Mouse (Mus musculus): ENCODE measurements around the gene Tns1. TPM values are rescaled to one million over a fixed set of nuclear protein-coding genes. Genes with fewer than 3 reads are reported as not detected.

Gene Tns1
- polyA plus RNA-seq, 1 experiment: 35.5 TPM

DNA sequence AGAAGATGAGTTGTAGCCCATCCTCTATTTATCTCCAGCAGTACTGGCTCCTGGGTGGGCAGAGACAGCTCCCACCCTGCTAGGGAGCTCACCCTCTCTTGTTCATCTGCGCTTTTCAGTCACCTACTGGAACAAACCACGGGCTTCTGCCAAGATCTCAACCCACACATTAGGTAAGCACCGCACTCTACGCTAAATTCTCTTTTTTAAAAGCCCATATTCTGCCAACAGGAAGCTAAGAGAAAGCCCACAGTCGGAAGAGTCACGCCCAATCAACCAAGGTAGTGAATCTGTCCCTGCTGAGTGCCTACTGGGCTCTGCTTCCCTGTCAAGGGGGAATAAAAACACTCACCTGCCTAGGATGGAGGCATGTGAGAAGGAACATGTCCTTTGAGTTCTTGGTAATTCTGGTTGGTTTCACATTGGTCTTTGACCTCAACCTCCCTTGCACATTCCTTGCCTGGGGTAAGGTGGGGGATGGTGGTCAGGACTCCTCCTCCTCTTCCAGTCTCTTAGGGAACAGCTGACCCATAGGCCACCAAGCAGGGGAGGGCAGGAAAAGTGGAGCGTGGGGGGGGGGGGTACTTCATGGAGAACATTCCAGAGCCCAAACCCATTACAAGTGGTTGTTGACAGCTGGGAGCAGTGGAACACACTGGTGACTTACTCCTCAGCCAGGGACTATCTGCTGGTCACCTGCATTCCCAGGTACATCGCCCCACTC lies 193.7 kb downstream of the Tns1 start:
- no peak for TF ChIP-seq CTCF (IDR thresholded peaks at IDR 0.05; ENCODE audit: low read depth, low read length)
- no peak for TF ChIP-seq POLR2A (IDR thresholded peaks at IDR 0.05; ENCODE audit: borderline replicate concordance, low read depth, low read length)
- no peak overlapping the region for H3K4me3 ChIP-seq (ENCODE audit: insufficient read depth, low read length)
- peaks cover 3% of the 10 kb centered on the region; the same call in 1 of the 2 replicates for H3K4me1 ChIP-seq (ENCODE audit: control insufficient read depth, insufficient read depth, low read length)
- H3K27ac ChIP-seq (ENCODE audit: insufficient read depth, low read depth, low read length): no peak overlapping the region

DNA sequence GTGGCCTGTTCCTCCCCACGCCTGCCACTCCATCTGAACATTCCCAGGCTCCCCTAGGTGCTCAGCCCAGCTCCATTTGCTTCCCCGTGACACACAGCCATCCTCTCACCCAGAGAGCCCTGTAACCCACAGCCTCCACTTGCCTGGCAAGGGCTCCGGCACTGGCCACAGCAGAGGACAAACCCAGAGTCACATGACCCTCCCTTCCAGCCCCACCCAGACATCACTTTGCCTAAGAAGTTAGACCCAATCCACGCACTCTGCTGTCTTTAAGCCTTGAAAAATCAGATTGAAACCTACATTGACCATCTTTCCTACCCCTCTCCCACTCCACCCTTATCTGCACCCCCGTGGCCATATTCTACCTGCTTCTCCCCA lies 194.3 kb downstream of the Tns1 start:
- no peak for TF ChIP-seq POLR2A (IDR thresholded peaks at IDR 0.05; ENCODE audit: borderline replicate concordance, low read depth, low read length)
- no peak for TF ChIP-seq CTCF (IDR thresholded peaks at IDR 0.05; ENCODE audit: low read depth, low read length)
- no peak overlapping the region for H3K27ac ChIP-seq (ENCODE audit: insufficient read depth, low read depth, low read length)
- H3K4me3 ChIP-seq (ENCODE audit: insufficient read depth, low read length): no peak overlapping the region
- peaks cover 3% of the 10 kb centered on the region; the same call in 1 of the 2 replicates for H3K4me1 ChIP-seq (ENCODE audit: control insufficient read depth, insufficient read depth, low read length)

DNA sequence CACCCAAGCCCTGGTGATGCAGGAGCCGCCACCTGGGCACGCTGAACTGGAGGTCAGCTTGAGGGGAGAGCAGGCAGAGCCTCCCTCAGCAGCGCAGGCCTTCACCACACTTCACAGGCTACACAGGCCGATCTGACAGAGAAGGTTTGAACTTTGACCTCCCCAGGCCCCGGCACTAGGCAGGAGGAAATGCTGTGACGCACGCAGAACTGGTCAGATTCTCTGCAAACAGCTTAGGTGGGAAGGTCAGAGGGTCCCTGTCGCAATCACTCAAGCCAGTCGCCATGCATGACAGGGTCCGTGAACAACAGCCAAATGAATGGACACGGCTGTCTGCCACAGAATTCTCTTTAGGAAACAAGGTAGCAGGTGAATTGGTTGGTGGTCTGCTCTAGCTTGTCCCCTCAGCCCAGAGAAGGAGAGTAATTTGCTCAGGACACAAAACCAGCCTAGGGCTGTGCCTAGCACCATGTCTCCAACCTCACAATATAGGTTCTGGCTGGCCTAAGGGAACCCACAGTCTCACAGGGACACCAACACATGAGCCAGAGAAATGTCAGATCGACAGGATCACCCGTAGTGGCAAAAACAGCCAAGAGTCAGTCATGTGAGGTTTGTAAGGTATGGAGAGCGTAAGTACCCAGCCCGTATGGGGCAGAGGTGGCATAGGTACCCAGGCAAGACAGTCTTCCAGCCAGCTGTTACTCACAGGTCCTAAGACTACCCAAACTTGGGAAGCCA lies 194.9 kb downstream of the Tns1 start:
- H3K4me3 ChIP-seq (ENCODE audit: insufficient read depth, low read length): no peak overlapping the region
- peaks cover 3% of the 10 kb centered on the region; the same call in 1 of the 2 replicates for H3K4me1 ChIP-seq (ENCODE audit: control insufficient read depth, insufficient read depth, low read length)
- TF ChIP-seq CTCF (IDR thresholded peaks at IDR 0.05; ENCODE audit: low read depth, low read length) (no peak), POLR2A (IDR thresholded peaks at IDR 0.05; ENCODE audit: borderline replicate concordance, low read depth, low read length) (no peak)
- no peak overlapping the region for H3K27ac ChIP-seq (ENCODE audit: insufficient read depth, low read depth, low read length)

DNA sequence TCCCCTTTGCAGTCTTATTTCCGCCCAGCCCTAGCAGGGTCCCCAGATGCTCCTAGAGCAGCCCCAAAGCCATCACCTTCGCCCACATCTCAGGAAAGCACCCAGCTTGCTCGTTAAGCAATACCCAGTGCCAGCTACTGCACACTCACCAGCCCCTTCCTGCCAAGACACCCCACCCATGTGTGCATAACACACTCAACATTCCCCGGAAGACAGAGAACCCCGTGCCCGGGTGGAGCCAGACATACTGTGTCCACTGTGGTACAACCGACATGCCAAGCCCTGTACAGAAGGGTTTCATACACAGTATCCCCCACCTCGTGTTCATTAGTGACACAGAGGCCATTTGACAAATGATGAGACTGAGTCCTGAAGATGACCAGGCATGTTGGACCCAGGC lies 195.9 kb downstream of the Tns1 start:
- TF ChIP-seq CTCF (IDR thresholded peaks at IDR 0.05; ENCODE audit: low read depth, low read length) (no peak), POLR2A (IDR thresholded peaks at IDR 0.05; ENCODE audit: borderline replicate concordance, low read depth, low read length) (no peak)
- Histone ChIP-seq H3K4me3 (ENCODE audit: insufficient read depth, low read length) (no peak overlapping the region), H3K27ac (ENCODE audit: insufficient read depth, low read depth, low read length) (no peak overlapping the region), H3K4me1 (ENCODE audit: control insufficient read depth, insufficient read depth, low read length) (peaks cover 7% of the 10 kb centered on the region)

DNA sequence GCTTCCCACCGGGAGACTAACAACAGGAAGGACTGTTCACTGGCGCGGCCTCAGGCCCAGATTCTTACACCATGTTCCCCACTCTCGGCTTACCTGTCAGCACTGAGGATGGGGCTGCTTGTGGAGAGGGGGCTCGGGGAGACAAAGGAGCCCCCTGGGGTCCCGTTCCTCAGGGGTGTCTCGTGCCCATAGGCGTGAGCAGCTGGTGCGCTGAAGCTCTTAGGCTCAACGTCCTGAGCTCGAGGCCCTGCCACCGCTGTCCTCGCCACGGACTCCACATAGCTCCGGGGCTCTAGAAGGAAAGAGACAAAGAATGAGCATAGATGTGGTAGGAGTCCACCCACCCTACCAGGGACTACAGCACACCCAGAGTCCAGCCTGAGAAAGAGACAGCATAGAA lies 196.4 kb downstream of the Tns1 start:
- peaks cover 12% of the 10 kb centered on the region for H3K4me1 ChIP-seq (ENCODE audit: control insufficient read depth, insufficient read depth, low read length)
- H3K27ac ChIP-seq (ENCODE audit: insufficient read depth, low read depth, low read length): no peak overlapping the region
- TF ChIP-seq CTCF (IDR thresholded peaks at IDR 0.05; ENCODE audit: low read depth, low read length): no peak
- TF ChIP-seq POLR2A (IDR thresholded peaks at IDR 0.05; ENCODE audit: borderline replicate concordance, low read depth, low read length): no peak
- no peak overlapping the region for H3K4me3 ChIP-seq (ENCODE audit: insufficient read depth, low read length)

DNA sequence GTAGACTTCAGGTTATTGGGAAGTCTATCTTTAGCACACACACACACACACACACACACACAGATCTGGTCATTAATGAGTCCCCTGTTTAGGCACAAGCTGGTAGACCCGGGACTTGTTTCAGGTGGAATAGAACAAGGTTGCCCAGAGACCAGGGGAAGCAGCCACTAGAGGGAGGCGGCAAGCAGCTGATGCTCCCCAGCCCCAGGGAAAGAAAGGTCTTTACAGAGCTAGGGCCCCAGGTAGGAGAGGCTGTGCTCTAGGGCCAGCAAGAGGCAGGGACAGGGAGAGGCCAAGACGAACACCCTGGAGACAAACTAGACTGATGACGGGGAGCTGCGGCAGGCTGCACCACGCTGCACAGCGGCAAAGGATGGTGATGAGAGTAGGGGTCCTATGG lies 198.0 kb downstream of the Tns1 start:
- TF ChIP-seq CTCF (IDR thresholded peaks at IDR 0.05; ENCODE audit: low read depth, low read length) (no peak), POLR2A (IDR thresholded peaks at IDR 0.05; ENCODE audit: borderline replicate concordance, low read depth, low read length) (no peak)
- no peak overlapping the region for H3K27ac ChIP-seq (ENCODE audit: insufficient read depth, low read depth, low read length)
- H3K4me1 ChIP-seq (ENCODE audit: control insufficient read depth, insufficient read depth, low read length): peaks cover 16% of the 10 kb centered on the region
- no peak overlapping the region for H3K4me3 ChIP-seq (ENCODE audit: insufficient read depth, low read length)

DNA sequence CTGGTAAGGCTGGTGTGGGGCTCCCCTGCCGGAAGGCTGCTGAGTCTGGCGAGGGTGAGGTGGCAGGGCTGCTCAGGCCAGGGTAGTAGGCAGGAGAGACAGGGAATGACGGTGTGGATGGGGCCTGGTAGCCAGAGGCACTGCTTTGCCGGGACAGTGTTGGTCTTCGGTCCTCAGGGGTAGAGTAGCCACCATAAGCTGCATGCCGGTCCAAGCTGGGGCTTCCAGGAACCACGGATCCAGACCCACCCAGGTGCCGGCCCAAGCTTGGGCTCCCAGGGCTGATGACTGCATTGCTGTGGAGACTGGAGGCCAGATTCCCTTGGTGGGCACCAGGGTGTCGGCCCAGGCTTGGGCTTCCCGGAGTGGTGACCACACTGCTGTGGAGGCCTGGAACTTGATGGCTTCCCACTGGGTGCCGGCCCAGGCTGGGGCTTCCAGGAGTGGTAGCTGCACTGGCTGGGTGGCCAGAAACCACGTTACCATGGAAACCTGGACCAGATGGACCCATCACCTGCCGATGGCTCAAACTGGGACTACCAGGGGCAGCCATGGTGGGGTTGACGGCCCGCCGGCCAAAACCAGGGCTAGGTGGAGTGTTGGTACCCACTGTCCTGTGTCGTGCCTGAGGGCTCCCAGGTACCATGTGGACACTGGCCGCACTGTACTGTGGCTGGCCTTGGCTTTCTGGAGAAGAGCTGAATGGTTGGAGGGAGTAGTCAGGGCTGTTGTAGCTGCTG lies 199.2 kb downstream of the Tns1 start:
- H3K4me1 ChIP-seq (ENCODE audit: control insufficient read depth, insufficient read depth, low read length): peaks cover 16% of the 10 kb centered on the region
- no peak overlapping the region for H3K27ac ChIP-seq (ENCODE audit: insufficient read depth, low read depth, low read length)
- no peak for TF ChIP-seq CTCF (IDR thresholded peaks at IDR 0.05; ENCODE audit: low read depth, low read length)
- no peak for TF ChIP-seq POLR2A (IDR thresholded peaks at IDR 0.05; ENCODE audit: borderline replicate concordance, low read depth, low read length)
- no peak overlapping the region for H3K4me3 ChIP-seq (ENCODE audit: insufficient read depth, low read length)

DNA sequence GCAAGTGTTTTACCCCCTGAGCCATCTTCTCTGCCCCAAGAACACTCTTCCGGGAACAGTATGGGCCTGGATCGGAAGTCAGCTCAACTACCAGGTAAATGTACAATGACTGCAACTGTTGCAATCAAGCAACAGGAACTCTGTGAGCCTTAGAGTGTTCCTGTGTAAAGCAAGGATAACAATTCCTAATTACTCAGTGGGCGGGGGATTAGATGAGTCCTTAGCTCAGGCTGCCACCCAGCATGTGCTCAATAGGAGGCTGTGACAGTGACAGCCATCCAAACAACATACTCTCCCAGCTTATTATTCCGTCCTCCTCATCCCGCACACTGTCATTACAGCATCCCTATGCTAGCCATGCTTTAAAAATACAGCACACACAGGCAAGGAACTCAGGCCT lies 200.0 kb downstream of the Tns1 start:
- H3K4me1 ChIP-seq (ENCODE audit: control insufficient read depth, insufficient read depth, low read length): peaks cover 16% of the 10 kb centered on the region
- no peak overlapping the region for H3K27ac ChIP-seq (ENCODE audit: insufficient read depth, low read depth, low read length)
- H3K4me3 ChIP-seq (ENCODE audit: insufficient read depth, low read length): no peak overlapping the region
- TF ChIP-seq CTCF (IDR thresholded peaks at IDR 0.05; ENCODE audit: low read depth, low read length) (no peak), POLR2A (IDR thresholded peaks at IDR 0.05; ENCODE audit: borderline replicate concordance, low read depth, low read length) (no peak)

DNA sequence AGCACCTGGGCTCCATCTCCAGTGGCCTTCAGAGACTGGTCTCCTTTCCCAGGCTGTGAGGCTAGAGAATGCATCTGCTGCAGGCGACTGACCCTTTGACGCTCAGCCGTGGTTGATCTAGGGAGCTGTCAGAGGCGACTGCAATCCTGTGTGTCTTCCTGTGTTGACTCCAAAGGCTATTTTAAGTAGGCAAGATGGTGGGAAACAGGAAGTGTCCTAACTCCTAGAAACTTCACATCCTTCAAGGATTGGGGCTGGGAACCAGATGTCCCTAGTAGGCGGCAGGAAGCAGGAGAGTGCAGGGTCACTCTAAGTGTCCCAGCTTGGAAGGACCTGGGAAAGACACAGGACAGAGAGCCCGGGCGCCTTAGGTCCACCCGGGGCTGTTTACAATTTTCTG lies 201.1 kb downstream of the Tns1 start:
- TF ChIP-seq CTCF (IDR thresholded peaks at IDR 0.05; ENCODE audit: low read depth, low read length): no peak
- no peak for TF ChIP-seq POLR2A (IDR thresholded peaks at IDR 0.05; ENCODE audit: borderline replicate concordance, low read depth, low read length)
- Histone ChIP-seq H3K4me3 (ENCODE audit: insufficient read depth, low read length) (no peak overlapping the region), H3K4me1 (ENCODE audit: control insufficient read depth, insufficient read depth, low read length) (peaks cover 16% of the 10 kb centered on the region), H3K27ac (ENCODE audit: insufficient read depth, low read depth, low read length) (no peak overlapping the region)

Measured in bone marrow macrophage, adult 2 months (primary cell).